9 mouse cellular contexts compared by ENCODE assay signal in the genomic region with DNA sequence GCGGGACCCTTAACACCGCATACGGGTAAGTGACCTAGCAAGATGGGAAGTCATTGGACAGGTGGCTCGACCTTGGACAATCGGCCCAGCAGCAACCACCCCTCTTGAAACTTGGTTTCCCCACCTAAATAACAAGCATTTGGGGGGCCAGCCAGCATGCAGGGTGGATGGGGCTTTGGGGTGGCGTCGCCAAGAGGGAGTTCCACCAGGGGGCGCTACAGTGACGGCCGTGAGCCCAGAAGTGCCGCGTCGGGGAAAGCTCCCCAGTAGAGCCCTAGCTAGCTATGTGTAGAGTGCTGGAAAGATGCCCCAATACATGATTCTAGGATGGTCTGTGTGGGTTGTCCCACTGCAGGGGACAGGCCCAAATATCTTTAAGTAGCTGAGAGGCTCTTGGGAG. TPM values are rescaled to one million over a fixed set of nuclear protein-coding genes. Genes with fewer than 3 reads are reported as not detected.
DNase-seq lines count a peak whose midpoint lies in the region; ATAC-seq and TF ChIP-seq lines count a peak whose summit lies in the region.
"Had no signal": no experiment of that assay in that cellular context is flagged by ENCODE, and none has a peak within 500 bp of the region (broad histone marks: within the 10 kb centered on the region; RNA-seq: fewer than 3 reads in every experiment).

No protein-coding gene starts in this region.

- H3K27ac ChIP-seq in heart, adult 2 months = no peak overlapping the region
- no peak overlapping the region for H3K27ac ChIP-seq in heart, embryonic 10.5 days
- H3K27ac ChIP-seq in embryonic facial prominence, embryonic 14.5 days (replicated peaks; ENCODE audit: low read depth, low read length) = no peak overlapping the region
- H3K27ac ChIP-seq: limb, embryonic 13.5 days had no signal

- WGBS in heart, adult 2 months = 21% methylated on average over 13 of the region's 13 CpGs
- 26% methylated on average over 13 of the region's 13 CpGs for WGBS in heart, embryonic 10.5 days
- 28% methylated on average over 13 of the region's 13 CpGs for WGBS in embryonic facial prominence, embryonic 14.5 days

- no peaks in the 10 kb centered on the region for H3K9me3 ChIP-seq in heart, embryonic 10.5 days
- H3K9me3 ChIP-seq in embryonic facial prominence, embryonic 14.5 days (ENCODE audit: control insufficient read depth, low read length) = no peaks in the 10 kb centered on the region
- H3K9me3 ChIP-seq: limb, embryonic 13.5 days had no signal

- H3K4me2 ChIP-seq in embryonic facial prominence, embryonic 14.5 days (ENCODE audit: low read depth, low read length) = no peak overlapping the region
- H3K4me2 ChIP-seq: limb, embryonic 13.5 days had no signal

- TF ChIP-seq EP300 in heart, adult 2 months (IDR thresholded peaks at IDR 0.05; ENCODE audit: insufficient read depth, low read depth, low read length) = no peak

- no peak overlapping the region for H3K9ac ChIP-seq in heart, adult 2 months (ENCODE audit: low read depth, low read length)
- no peak overlapping the region for H3K9ac ChIP-seq in embryonic facial prominence, embryonic 14.5 days (ENCODE audit: low read depth, low read length)
- H3K9ac ChIP-seq: limb, embryonic 13.5 days had no signal

- 0 out of 2 replicates have a peak, but pooled peaks have one; percentile 32 for ATAC-seq in embryonic facial prominence, embryonic 14.5 days (ENCODE audit: low read depth)

- no peaks in the 10 kb centered on the region for H3K36me3 ChIP-seq in heart, adult 2 months (ENCODE audit: control insufficient read depth, insufficient read depth, low read length)
- H3K36me3 ChIP-seq in heart, embryonic 10.5 days = no peaks in the 10 kb centered on the region
- no peaks in the 10 kb centered on the region for H3K36me3 ChIP-seq in embryonic facial prominence, embryonic 14.5 days (ENCODE audit: control insufficient read depth, insufficient read depth, low read length)
- H3K36me3 ChIP-seq: limb, embryonic 13.5 days had no signal

- intact Hi-C loops in heart, adult 2 months (cut with DNase I) = loop anchor here (1.0 kb wide), 1 partner anchor 26 kb away; no protein-coding TSS in a partner anchor

- no peaks in the 10 kb centered on the region for H3K4me1 ChIP-seq in heart, adult 2 months (ENCODE audit: control insufficient read depth, insufficient read depth, low read length)
- H3K4me1 ChIP-seq in heart, embryonic 10.5 days = peaks cover 15% of the 10 kb centered on the region
- H3K4me1 ChIP-seq in embryonic facial prominence, embryonic 14.5 days (ENCODE audit: control insufficient read depth, insufficient read depth, low read length) = no peaks in the 10 kb centered on the region

- H3K79me2 ChIP-seq in heart, adult 2 months (replicated peaks; ENCODE audit: control insufficient read depth, insufficient read depth, low read length) = no peaks in the 10 kb centered on the region

- peak; percentile 36 to 76 for DNase-seq in heart, adult 2 months
- no peak for DNase-seq in heart, embryonic 10.5 days (ENCODE audit: low spot score)
- peak; percentile 60 for DNase-seq in urinary bladder, adult 2 months (ENCODE audit: low spot score)
- no peak for DNase-seq in urinary bladder, postnatal 10 days (ENCODE audit: low spot score)
- DNase-seq in embryonic facial prominence, embryonic 14.5 days (ENCODE audit: low spot score) = no peak
- DNase-seq in layer of hippocampus, postnatal 25 days (ENCODE audit: extremely low spot score in 1 of 2, low spot score in 1 of 2) = peak; percentile 46 to 78
- DNase-seq in naive thymus-derived CD4-positive, alpha-beta T cell, adult 2 months (ENCODE audit: low read depth) = peak; percentile 75
- no peak for DNase-seq in adipocyte (ENCODE audit: low spot score)

- peak; percentile 88 for TF ChIP-seq CTCF in heart, adult 2 months (IDR thresholded peaks at IDR 0.05)

- H3K27me3 ChIP-seq in heart, adult 2 months (ENCODE audit: control insufficient read depth, insufficient read depth, low read length) = 0 out of 2 replicates have a peak, but pooled peaks cover 2% of the 10 kb centered on the region
- peaks cover 70% of the 10 kb centered on the region for H3K27me3 ChIP-seq in heart, embryonic 10.5 days (ENCODE audit: insufficient read depth, poor library complexity, severe bottlenecking)
- H3K27me3 ChIP-seq in embryonic facial prominence, embryonic 14.5 days (replicated peaks; ENCODE audit: control insufficient read depth, insufficient read depth, low read length) = no peaks in the 10 kb centered on the region
- H3K27me3 ChIP-seq: limb, embryonic 13.5 days had no signal

- TF ChIP-seq POLR2A in heart, adult 2 months (IDR thresholded peaks at IDR 0.05; ENCODE audit: insufficient read depth, low read depth, low read length) = no peak

- H3K4me3 ChIP-seq in heart, adult 2 months = no peak overlapping the region
- no peak overlapping the region for H3K4me3 ChIP-seq in heart, embryonic 10.5 days
- H3K4me3 ChIP-seq in embryonic facial prominence, embryonic 14.5 days (ENCODE audit: low read depth, low read length) = no peak overlapping the region
- H3K4me3 ChIP-seq: limb, embryonic 13.5 days had no signal

RNA-seq across cellular contexts. Expression of a gene that starts 7.0 kb away (rescaled TPM):
- total RNA-seq in heart, adult 2 months (2021) = under 1 TPM; 0.36 to 0.42 TPM
- 2.3 and 2.5 TPM in 2 replicates for polyA plus RNA-seq in heart, adult 2 months (2012; rRNA removed)
- polyA plus RNA-seq in heart, embryonic 10.5 days (2016; fragmentation: Nextera tagmentation; extraction: Ambion mirVana) = 0.54 and 1.3 TPM in 2 replicates
- 17.8 and 19.0 TPM in 2 replicates for polyA plus RNA-seq in urinary bladder, adult 2 months (2012; rRNA removed)
- 2.5 and 2.8 TPM in 2 replicates for polyA plus RNA-seq in embryonic facial prominence, embryonic 14.5 days (2014; fragmentation: Nextera tagmentation; extraction: Ambion mirVana)
- under 1 TPM in 1 of 2 experiments, not detected in 1; 0.20 TPM for total RNA-seq in layer of hippocampus, postnatal 25 days (2021)

RNA-seq across cellular contexts. Expression of a gene that starts 19.6 kb away (rescaled TPM):
- total RNA-seq in heart, adult 2 months (2021) = 10 to 100 TPM; 33.9 to 42.4 TPM
- polyA plus RNA-seq in heart, adult 2 months (2012; rRNA removed) = 12.3 and 15.7 TPM in 2 replicates
- 1,495 and 1,694 TPM in 2 replicates for polyA plus RNA-seq in heart, embryonic 10.5 days (2016; fragmentation: Nextera tagmentation; extraction: Ambion mirVana)
- polyA plus RNA-seq in urinary bladder, adult 2 months (2012; rRNA removed) = 17.5 TPM in 2 replicates
- polyA plus RNA-seq in embryonic facial prominence, embryonic 14.5 days (2014; fragmentation: Nextera tagmentation; extraction: Ambion mirVana) = 2,410 and 2,543 TPM in 2 replicates
- 1 to 10 TPM; 6.8 to 8.7 TPM for total RNA-seq in layer of hippocampus, postnatal 25 days (2021)

RNA-seq across cellular contexts. Expression of a gene that starts 22.5 kb away (rescaled TPM):
- not detected for total RNA-seq in heart, adult 2 months (2021)
- polyA plus RNA-seq in heart, adult 2 months (2012; rRNA removed) = not detected in 2 replicates
- polyA plus RNA-seq in heart, embryonic 10.5 days (2016; fragmentation: Nextera tagmentation; extraction: Ambion mirVana) = 2.9 and 9.8 TPM in 2 replicates
- polyA plus RNA-seq in urinary bladder, adult 2 months (2012; rRNA removed) = 25.1 and 28.0 TPM in 2 replicates
- polyA plus RNA-seq in embryonic facial prominence, embryonic 14.5 days (2014; fragmentation: Nextera tagmentation; extraction: Ambion mirVana) = 6.3 and 8.0 TPM in 2 replicates
- total RNA-seq in layer of hippocampus, postnatal 25 days (2021) = not detected

Comparison
In these comparisons a context has a peak if more than half of its experiments do, and no peak if none do; other contexts are left out.
1. DNase-seq: peak in heart, adult 2 months (2 of 2), urinary bladder, adult 2 months (single experiment), layer of hippocampus, postnatal 25 days (2 of 2) and naive thymus-derived CD4-positive, alpha-beta T cell, adult 2 months (single experiment); none in heart, embryonic 10.5 days (single experiment), urinary bladder, postnatal 10 days (single experiment), embryonic facial prominence, embryonic 14.5 days (single experiment) and adipocyte (single experiment).
2. RNA of a gene that starts 19.6 kb away (polyA plus RNA-seq): 2,410 to 2,543 TPM in embryonic facial prominence, embryonic 14.5 days and 1,495 to 1,694 TPM in heart, embryonic 10.5 days; 17.5 TPM in urinary bladder, adult 2 months and 12.3 to 15.7 TPM in heart, adult 2 months; every median in the first group is over 10 times any median in the second.